Mouse (Mus musculus): ENCODE data around the gene Myom3. TPM values are rescaled to one million over a fixed set of nuclear protein-coding genes. Genes with fewer than 3 reads are reported as not detected.

The Myom3 gene
- total and polyA plus RNA-seq, 3 experiments: not detected

DNA sequence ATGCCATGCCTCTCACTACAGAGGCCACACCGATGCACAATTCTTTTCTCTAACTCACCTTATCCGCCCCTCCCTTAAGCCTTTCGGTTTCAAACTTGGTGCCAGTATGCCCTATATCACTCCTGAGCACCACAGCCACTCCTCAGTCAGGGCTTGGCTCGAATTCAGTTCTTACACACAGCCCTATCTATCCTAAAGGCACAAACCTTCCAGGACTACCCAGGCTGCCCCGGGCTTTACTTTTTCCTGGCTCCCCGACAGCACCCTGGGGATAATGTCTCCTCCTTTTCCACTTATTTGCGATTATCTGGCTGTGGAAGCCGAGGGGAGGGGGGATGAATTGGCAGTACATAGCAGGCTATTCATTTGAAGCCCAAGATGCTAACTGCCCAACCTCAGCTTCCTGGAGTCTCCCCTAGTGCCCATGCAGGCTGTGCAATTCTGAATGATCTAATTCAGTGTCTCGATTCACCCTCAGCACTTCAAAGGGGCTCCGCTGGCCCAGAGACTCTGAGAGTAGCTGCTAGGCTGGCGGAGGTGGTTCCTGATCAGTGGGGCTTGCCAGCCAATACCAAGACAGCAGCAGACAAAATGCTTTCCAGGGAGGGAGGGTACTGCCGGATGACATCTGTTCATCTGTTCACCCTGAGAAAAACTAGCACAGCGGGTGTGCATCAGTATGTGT, 91.0 kb downstream of the Myom3 start:
- H3K4me3 ChIP-seq (ENCODE audit: control insufficient read depth in 1 of 2, insufficient read depth in 1 of 2, low read depth in 2 of 2, low read length in 2 of 2): peak overlapping the region; percentile 17 to 27
- DNase-seq (ENCODE audit: low read depth, low spot score): peak; percentile 36
- no peaks in the 10 kb centered on the region; the same call in 1 of the 2 replicates for H3K79me2 ChIP-seq (ENCODE audit: control insufficient read depth, insufficient read depth, low read length, poor library complexity)
- TF ChIP-seq GATA1 (IDR thresholded peaks at IDR 0.05; ENCODE audit: low read depth, low read length) (no peak), MAFK (IDR thresholded peaks at IDR 0.05; ENCODE audit: borderline replicate concordance, low read depth, low read length) (no peak), ETS1 (IDR thresholded peaks at IDR 0.05; ENCODE audit: low read depth, low read length) (0 out of 2 replicates have a peak, but pooled peaks have one; percentile 30)
- H3K36me3 ChIP-seq (ENCODE audit: control insufficient read depth in 1 of 2, insufficient read depth in 2 of 2, low read length in 2 of 2): peaks cover 0 to 24% of the 10 kb centered on the region in 2 experiments; a peak in 2 of 4 replicates
- H3K9ac ChIP-seq (ENCODE audit: control insufficient read depth, low read depth, low read length, poor library complexity, severe bottlenecking): no peak overlapping the region; the same call in 1 of the 2 replicates
- peaks cover 11 to 32% of the 10 kb centered on the region in 2 experiments for H3K4me1 ChIP-seq (ENCODE audit: control insufficient read depth in 1 of 2, insufficient read depth in 2 of 2, low read length in 2 of 2)
- H3K27ac ChIP-seq (ENCODE audit: control insufficient read depth, low read depth, low read length): peak overlapping the region; percentile 7; the same call in 1 of the 2 replicates
- H3K27me3 ChIP-seq (ENCODE audit: control insufficient read depth in 1 of 2, insufficient read depth in 2 of 2, low read length in 2 of 2): no peaks in the 10 kb centered on the region
- H3K9me3 ChIP-seq (replicated peaks; ENCODE audit: insufficient read depth, low read length): no peaks in the 10 kb centered on the region

DNA sequence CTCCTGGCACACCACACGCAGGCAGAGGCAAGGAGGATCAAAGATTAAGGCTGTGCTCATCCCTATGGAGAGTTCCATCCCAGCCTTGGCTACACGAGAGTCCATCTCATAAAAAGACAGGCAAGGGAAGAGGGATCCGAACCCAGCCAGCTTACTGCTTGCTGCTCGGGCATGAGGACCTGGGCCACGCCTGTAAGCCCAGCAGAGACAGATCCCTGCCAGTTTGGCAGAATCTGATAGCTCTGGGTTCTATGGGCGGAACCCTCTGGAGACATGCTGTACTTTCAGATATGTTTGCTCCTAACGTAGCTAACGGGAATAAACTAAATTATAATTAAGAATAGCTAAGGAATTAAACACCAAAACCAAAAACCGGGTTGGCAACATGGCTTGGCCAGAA, 92.4 kb downstream of the Myom3 start:
- peak; percentile 64 for DNase-seq (ENCODE audit: low read depth, low spot score)
- peaks cover 11 to 32% of the 10 kb centered on the region in 2 experiments for H3K4me1 ChIP-seq (ENCODE audit: control insufficient read depth in 1 of 2, insufficient read depth in 2 of 2, low read length in 2 of 2)
- TF ChIP-seq NELFE (IDR thresholded peaks at IDR 0.05; ENCODE audit: low read depth, low read length): no peak
- peak; percentile 67 for TF ChIP-seq TCF12 (IDR thresholded peaks at IDR 0.05; ENCODE audit: low read depth, low read length)
- TF ChIP-seq GATA1 (IDR thresholded peaks at IDR 0.05; ENCODE audit: low read depth, low read length): no peak
- peak; percentile 41; the same call in 1 of the 2 replicates for TF ChIP-seq TBP (IDR thresholded peaks at IDR 0.05; ENCODE audit: low read depth, low read length)
- 0 out of 2 replicates have a peak, but pooled peaks have one; percentile 17 for TF ChIP-seq ETS1 (IDR thresholded peaks at IDR 0.05; ENCODE audit: low read depth, low read length)
- peak in 1 of 2 experiments; percentile 65; a peak in 2 of 4 replicates for TF ChIP-seq EP300 (IDR thresholded peaks at IDR 0.05; ENCODE audit: low read depth in 1 of 2, low read length in 2 of 2)
- peak overlapping the region; percentile 24 for H3K9ac ChIP-seq (ENCODE audit: control insufficient read depth, low read depth, low read length, poor library complexity, severe bottlenecking)
- peaks cover 0 to 22% of the 10 kb centered on the region in 2 experiments; a peak in 2 of 4 replicates for H3K36me3 ChIP-seq (ENCODE audit: control insufficient read depth in 1 of 2, insufficient read depth in 2 of 2, low read length in 2 of 2)
- H3K9me3 ChIP-seq (replicated peaks; ENCODE audit: insufficient read depth, low read length): no peaks in the 10 kb centered on the region
- peaks cover 10% of the 10 kb centered on the region for H3K79me2 ChIP-seq (ENCODE audit: control insufficient read depth, insufficient read depth, low read length, poor library complexity)
- peak overlapping the region; percentile 48; the same call in 1 of the 2 replicates for H3K27ac ChIP-seq (ENCODE audit: control insufficient read depth, low read depth, low read length)
- H3K4me3 ChIP-seq (ENCODE audit: control insufficient read depth in 1 of 2, insufficient read depth in 1 of 2, low read depth in 2 of 2, low read length in 2 of 2): no peak overlapping the region
- no peaks in the 10 kb centered on the region for H3K27me3 ChIP-seq (ENCODE audit: control insufficient read depth in 1 of 2, insufficient read depth in 2 of 2, low read length in 2 of 2)

- no peak for DNase-seq (ENCODE audit: low read depth, low spot score)
- Histone ChIP-seq H3K79me2 (ENCODE audit: control insufficient read depth, insufficient read depth, low read length, poor library complexity) (peaks cover 27% of the 10 kb centered on the region), H3K9me3 (replicated peaks; ENCODE audit: insufficient read depth, low read length) (no peaks in the 10 kb centered on the region), H3K4me3 (ENCODE audit: control insufficient read depth in 1 of 2, insufficient read depth in 1 of 2, low read depth in 2 of 2, low read length in 2 of 2) (no peak overlapping the region), H3K27ac (ENCODE audit: control insufficient read depth, low read depth, low read length) (no peak overlapping the region), H3K36me3 (ENCODE audit: control insufficient read depth in 1 of 2, insufficient read depth in 2 of 2, low read length in 2 of 2) (peaks cover 8 to 38% of the 10 kb centered on the region in 2 experiments), H3K4me1 (ENCODE audit: control insufficient read depth in 1 of 2, insufficient read depth in 2 of 2, low read length in 2 of 2) (peaks cover 12 to 41% of the 10 kb centered on the region in 2 experiments), H3K9ac (ENCODE audit: control insufficient read depth, low read depth, low read length, poor library complexity, severe bottlenecking) (no peak overlapping the region), H3K27me3 (ENCODE audit: control insufficient read depth in 1 of 2, insufficient read depth in 2 of 2, low read length in 2 of 2) (no peaks in the 10 kb centered on the region)
- TF ChIP-seq UBTF (IDR thresholded peaks at IDR 0.05; ENCODE audit: borderline replicate concordance, insufficient read depth, low read depth, low read length) (no peak), MYC (IDR thresholded peaks at IDR 0.05; ENCODE audit: low read depth, low read length) (no peak), POLR2AphosphoS2 (IDR thresholded peaks at IDR 0.05; ENCODE audit: low read length) (no peak), CHD1 (IDR thresholded peaks at IDR 0.05; ENCODE audit: low read depth, low read length) (no peak), TBP (IDR thresholded peaks at IDR 0.05; ENCODE audit: low read depth, low read length) (no peak), SMC3 (IDR thresholded peaks at IDR 0.05; ENCODE audit: low read depth, low read length) (no peak), USF2 (IDR thresholded peaks at IDR 0.05; ENCODE audit: borderline replicate concordance in 1 of 2, insufficient read depth in 1 of 2, low read depth in 1 of 2, low read length in 2 of 2) (no peak), GABPA (IDR thresholded peaks at IDR 0.05; ENCODE audit: low read depth, low read length) (no peak), CTCF (IDR thresholded peaks at IDR 0.05 in 2 of 3, conservative IDR thresholded peaks at IDR 0.05 in 1 of 3; ENCODE audit: control insufficient read depth in 1 of 3, insufficient read depth in 1 of 3, low read depth in 2 of 3, low read length in 3 of 3, poor library complexity in 1 of 3, severe bottlenecking in 1 of 3) (no peak), RCOR1 (IDR thresholded peaks at IDR 0.05; ENCODE audit: low read depth, low read length) (no peak), EP300 (IDR thresholded peaks at IDR 0.05; ENCODE audit: low read depth in 1 of 2, low read length in 2 of 2) (no peak), BHLHE40 (IDR thresholded peaks at IDR 0.05; ENCODE audit: borderline replicate concordance, low read depth, low read length) (no peak), MXI1 (IDR thresholded peaks at IDR 0.05; ENCODE audit: low read depth, low read length) (no peak), MAZ (IDR thresholded peaks at IDR 0.05; ENCODE audit: low read depth, low read length) (no peak), CHD2 (IDR thresholded peaks at IDR 0.05; ENCODE audit: low read length) (no peak), HCFC1 (IDR thresholded peaks at IDR 0.05; ENCODE audit: low read depth, low read length) (no peak), ZNF384 (IDR thresholded peaks at IDR 0.05; ENCODE audit: low read depth, low read length) (no peak), ZKSCAN1 (IDR thresholded peaks at IDR 0.05; ENCODE audit: low read depth, low read length) (no peak)
Measured at GRCm38 (mm10) chr4:135853987-135854546, 94.6 kb downstream of the Myom3 start.
